Mouse (Mus musculus): ENCODE measurements at regions not wholly inside any gene's neighbourhood (a gene's known extent, or its start where the extent isn't known, plus 50 kb on each side); places are given as distances from the start of the nearest gene placed in this dataset.
A peak's percentile ranks its signal among the peaks of the same experiment; 100 is the strongest.

DNA sequence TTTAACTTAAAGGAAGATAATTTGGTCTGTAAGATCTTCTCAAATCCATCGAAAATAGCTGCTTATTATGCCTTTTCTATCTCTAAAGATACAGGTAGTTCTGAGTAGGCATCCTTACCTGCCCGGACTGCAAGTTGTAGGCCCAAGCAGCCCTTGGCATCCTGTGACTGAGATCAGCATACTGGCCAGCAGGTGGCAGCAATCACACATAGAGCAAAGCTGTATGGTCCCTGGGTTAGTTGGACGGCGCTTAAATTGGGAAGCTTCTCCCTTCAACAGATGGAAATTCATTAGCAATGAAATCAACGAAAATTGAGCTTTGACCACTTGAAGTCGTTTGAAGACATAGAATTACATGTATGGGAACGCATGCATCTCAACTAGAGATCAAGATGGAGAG, 61.0 kb downstream of the Ccng2 start:
- Histone ChIP-seq H3K4me3 (replicated peaks; ENCODE audit: extremely low read depth, low read depth, low read length) (no peak overlapping the region), H3K4me1 (ENCODE audit: control insufficient read depth, insufficient read depth, low read length) (no peaks in the 10 kb centered on the region)
- TF ChIP-seq POLR2A (IDR thresholded peaks at IDR 0.05; ENCODE audit: borderline replicate concordance, extremely low read depth, low read depth, low read length) (no peak), CTCF (IDR thresholded peaks at IDR 0.05; ENCODE audit: insufficient read depth, low read length) (peak; percentile 91)
- peak; percentile 69 for DNase-seq
- 16% methylated on average over 7 of the region's 7 CpGs for WGBS

DNA sequence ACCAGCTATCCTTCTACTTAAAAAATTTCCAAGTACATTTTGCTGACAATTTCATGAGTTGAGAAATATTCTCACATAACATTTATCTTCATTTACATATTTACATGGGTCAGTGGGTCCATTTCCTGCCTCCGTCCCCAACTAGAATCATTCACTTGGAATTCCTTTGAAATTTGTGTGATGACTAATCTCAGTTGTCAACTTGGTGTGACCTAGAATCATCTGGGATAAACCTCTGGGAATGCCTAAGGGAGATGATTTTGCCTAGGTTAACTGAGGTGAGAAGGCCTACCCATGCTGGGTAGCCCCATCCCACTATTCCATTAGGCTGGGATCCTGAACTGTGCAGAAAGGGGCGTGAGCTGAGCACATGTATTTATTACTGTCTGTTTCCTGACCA, 63.8 kb downstream of the Ccng2 start:
- WGBS, result 38% methylated on average over 2 of the region's 2 CpGs
- no peak for DNase-seq
- H3K4me3 ChIP-seq (replicated peaks; ENCODE audit: extremely low read depth, low read depth, low read length), result no peak overlapping the region
- H3K4me1 ChIP-seq (ENCODE audit: control insufficient read depth, insufficient read depth, low read length), result no peaks in the 10 kb centered on the region
- TF ChIP-seq POLR2A (IDR thresholded peaks at IDR 0.05; ENCODE audit: borderline replicate concordance, extremely low read depth, low read depth, low read length), result no peak
- no peak for TF ChIP-seq CTCF (IDR thresholded peaks at IDR 0.05; ENCODE audit: insufficient read depth, low read length)

DNA sequence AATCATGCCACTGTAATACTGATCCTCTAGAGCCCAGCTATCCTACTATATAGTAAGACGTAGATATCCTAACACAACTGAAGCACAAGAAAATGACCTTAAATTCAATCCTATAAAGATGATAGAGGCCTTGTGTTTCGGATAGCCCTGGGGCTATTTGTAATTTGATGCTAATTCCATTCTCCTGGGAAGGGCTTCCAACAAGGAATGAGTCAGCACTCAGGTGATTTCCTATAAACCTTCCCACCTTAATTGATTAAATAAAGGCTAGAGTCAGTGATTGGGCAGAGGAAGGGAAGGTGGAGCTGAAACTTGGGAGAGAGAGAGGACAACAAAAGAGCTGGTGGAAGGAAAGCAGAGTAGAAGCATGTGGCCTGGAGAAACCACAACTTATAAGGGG, 86.0 kb downstream of the Ccng2 start:
- 77% methylated on average over 2 of the region's 2 CpGs for WGBS
- TF ChIP-seq POLR2A (IDR thresholded peaks at IDR 0.05; ENCODE audit: borderline replicate concordance, extremely low read depth, low read depth, low read length), result no peak
- TF ChIP-seq CTCF (IDR thresholded peaks at IDR 0.05; ENCODE audit: insufficient read depth, low read length), result no peak
- Histone ChIP-seq H3K4me1 (ENCODE audit: control insufficient read depth, insufficient read depth, low read length) (no peaks in the 10 kb centered on the region), H3K4me3 (replicated peaks; ENCODE audit: extremely low read depth, low read depth, low read length) (no peak overlapping the region)
- no peak for DNase-seq

Data from lung, adult 2 months (tissue).